Mouse (Mus musculus): Measurements from ENCODE around the gene Phf24. TPM values are rescaled to one million over a fixed set of nuclear protein-coding genes. Genes with fewer than 3 reads are reported as not detected.

Phf24 gene
- polyA plus RNA-seq (2015; fragmentation: Nextera tagmentation; extraction: Ambion mirVana): 1.3 and 3.7 TPM in 2 replicates

DNA sequence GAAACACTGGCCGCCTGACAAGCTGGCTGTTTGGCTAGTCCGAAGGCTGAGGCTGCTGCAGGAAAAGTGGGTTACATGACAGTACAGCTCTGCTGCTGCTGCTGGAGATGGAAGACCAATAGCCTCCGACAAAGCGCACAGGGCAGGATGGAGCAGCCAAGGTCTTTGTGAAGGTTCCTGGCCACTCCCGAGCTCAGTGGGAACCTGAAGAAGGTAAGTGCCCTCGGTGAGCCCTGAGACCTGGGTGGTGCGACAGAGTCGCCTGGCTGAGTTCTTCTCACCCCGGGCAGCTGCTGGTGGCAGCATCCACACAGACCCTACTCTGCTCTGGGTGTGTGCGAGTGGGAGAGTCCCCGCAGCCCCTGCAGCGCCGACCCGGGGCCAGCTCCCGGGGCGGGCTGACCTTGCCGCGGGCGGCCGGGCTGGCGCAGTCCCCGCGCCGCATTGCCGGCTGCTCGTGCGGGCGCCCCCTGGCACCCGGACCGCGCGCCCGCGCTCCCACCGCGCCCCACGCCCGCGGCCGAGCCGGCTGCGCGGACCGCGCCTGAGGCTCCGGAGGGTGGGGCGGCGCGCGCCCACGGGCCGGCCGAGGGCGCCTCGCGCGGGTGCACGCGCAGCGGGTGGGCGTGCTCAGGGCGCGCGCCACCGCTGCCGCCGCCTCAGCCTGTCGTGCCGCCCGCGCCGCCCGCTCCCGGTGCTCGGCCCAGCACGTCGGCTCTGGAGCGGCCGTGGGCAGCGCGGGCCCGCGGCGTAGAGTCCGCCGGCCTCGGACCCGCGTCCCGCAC lies at the start of gene Phf24:
Gene Phf24 (plus strand): TSS at position 44 of the 785 bp plus-strand sequence.

DNA sequence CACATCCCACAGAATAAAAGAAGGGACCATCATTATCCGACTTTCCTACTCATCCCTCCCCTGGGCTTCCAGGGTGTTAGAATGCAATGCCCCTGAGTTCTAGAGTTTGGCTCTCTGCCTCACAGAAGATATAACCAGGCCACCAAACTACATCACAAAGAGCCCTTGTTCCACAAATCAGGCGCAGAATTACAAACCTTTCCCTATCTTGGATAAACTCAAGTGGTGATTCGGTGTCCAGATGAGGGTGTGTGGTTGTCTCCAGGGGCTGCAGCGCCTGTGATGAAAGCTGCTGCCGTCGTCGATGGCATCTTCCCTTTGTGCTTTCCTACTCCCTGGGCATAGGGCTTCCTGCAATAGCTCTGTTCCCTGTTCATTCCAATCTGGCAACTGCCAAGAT lies 42.3 kb upstream of the Phf24 start, which contains the start of gene Fam205c:
Gene Fam205c (minus strand): TSS at position 101 of the 400 bp plus-strand sequence.

DNA sequence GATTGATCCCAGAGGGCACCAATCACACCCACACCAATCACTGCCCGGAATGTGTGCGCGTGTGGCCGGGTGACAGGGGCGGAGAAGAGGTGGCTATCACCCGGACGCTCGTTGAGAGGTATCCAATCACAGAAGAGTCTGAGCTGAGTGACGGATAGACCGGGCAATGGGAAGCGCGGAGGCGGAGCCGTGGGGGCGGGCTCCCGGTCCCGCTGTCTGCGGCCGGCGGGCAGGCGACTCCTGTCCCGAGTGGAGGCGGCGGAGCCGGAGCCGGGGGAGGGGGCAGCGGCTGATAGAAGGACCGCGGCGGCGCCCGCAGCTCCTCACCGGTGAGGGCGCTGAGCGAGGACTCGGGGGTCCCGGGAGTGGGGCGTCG lies 33.2 kb downstream of the Phf24 start, which contains the start of gene Dnajb5:
Gene Dnajb5 (plus strand): TSS at position 139 of the 376 bp plus-strand sequence.

DNA sequence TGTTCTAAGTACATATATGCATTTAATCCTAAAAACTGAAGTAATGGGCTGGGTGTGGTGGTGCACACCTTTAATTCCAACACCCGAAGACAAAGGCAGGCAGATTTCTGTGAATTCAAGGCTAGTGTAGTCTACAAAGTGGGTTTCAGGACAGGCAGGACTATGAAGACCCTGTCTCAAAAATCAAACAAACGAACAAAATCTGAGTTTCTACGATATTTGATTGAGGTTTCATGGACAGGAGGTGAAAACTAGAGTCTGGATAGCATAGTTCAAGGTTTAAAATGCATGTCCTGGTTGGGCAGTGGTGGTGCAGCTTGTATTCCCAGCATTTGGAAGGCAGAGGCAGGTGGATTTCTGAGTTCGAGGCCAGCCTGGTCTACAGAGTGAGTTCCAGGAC lies 52.8 kb downstream of the Phf24 start, which contains the start of gene 1700022I11Rik:
Gene 1700022I11Rik (plus strand): TSS at position 301 of the 400 bp plus-strand sequence.

Other genes with a start within 250 kb of the Phf24 start
- gene 4930578G10Rik, start 181.1 kb upstream of the Phf24 start, polyA plus RNA-seq (2015; fragmentation: Nextera tagmentation; extraction: Ambion mirVana): not detected in 2 replicates
- 0.26 and 0.38 TPM in 2 replicates for gene Ccl19, start 160.1 kb upstream of the Phf24 start, polyA plus RNA-seq (2015; fragmentation: Nextera tagmentation; extraction: Ambion mirVana)
- gene Ccl21a, start 142.7 kb upstream of the Phf24 start, polyA plus RNA-seq (2015; fragmentation: Nextera tagmentation; extraction: Ambion mirVana): 5.0 and 15.3 TPM in 2 replicates
- gene Fam205a1, start 62.8 kb upstream of the Phf24 start, polyA plus RNA-seq (2015; fragmentation: Nextera tagmentation; extraction: Ambion mirVana): 0.06 TPM in 1 of 2 replicates, not detected in the other
- 0.09 and 0.28 TPM in 2 replicates for gene Gm12394, start 59.9 kb upstream of the Phf24 start, polyA plus RNA-seq (2015; fragmentation: Nextera tagmentation; extraction: Ambion mirVana)
- 0.24 and 0.95 TPM in 2 replicates for gene Fam205c, start 42.4 kb upstream of the Phf24 start, polyA plus RNA-seq (2015; fragmentation: Nextera tagmentation; extraction: Ambion mirVana)
- gene Dnajb5, start 33.2 kb downstream of the Phf24 start, polyA plus RNA-seq (2015; fragmentation: Nextera tagmentation; extraction: Ambion mirVana): 6.4 and 7.8 TPM in 2 replicates
- 0.25 and 0.59 TPM in 2 replicates for gene 1700022I11Rik, start 52.9 kb downstream of the Phf24 start, polyA plus RNA-seq (2015; fragmentation: Nextera tagmentation; extraction: Ambion mirVana)
- 248 and 385 TPM in 2 replicates for gene Vcp, start 83.8 kb downstream of the Phf24 start, polyA plus RNA-seq (2015; fragmentation: Nextera tagmentation; extraction: Ambion mirVana)
- 7.6 and 10.2 TPM in 2 replicates for gene Fancg, start 93.8 kb downstream of the Phf24 start, polyA plus RNA-seq (2015; fragmentation: Nextera tagmentation; extraction: Ambion mirVana)
- gene Pigo, start 109.2 kb downstream of the Phf24 start, polyA plus RNA-seq (2015; fragmentation: Nextera tagmentation; extraction: Ambion mirVana): 9.7 and 11.1 TPM in 2 replicates
- 260 and 353 TPM in 2 replicates for gene Stoml2, start 115.0 kb downstream of the Phf24 start, polyA plus RNA-seq (2015; fragmentation: Nextera tagmentation; extraction: Ambion mirVana)
- 8.2 and 14.9 TPM in 2 replicates for gene Fam214b, start 129.6 kb downstream of the Phf24 start, polyA plus RNA-seq (2015; fragmentation: Nextera tagmentation; extraction: Ambion mirVana)
- 2.6 and 3.0 TPM in 2 replicates for gene Unc13b, start 142.3 kb downstream of the Phf24 start, polyA plus RNA-seq (2015; fragmentation: Nextera tagmentation; extraction: Ambion mirVana)